Mouse (Mus musculus) erythroblast, embryonic 14.5 days (primary cell): ENCODE measurements around the gene Bicra. TPM values are rescaled to one million over a fixed set of nuclear protein-coding genes. Genes with fewer than 3 reads are reported as not detected.

Experiments
- H3K27me3 ChIP-seq: 2 replicates; pipeline ENCODE4 v1.6.1; 2012; ENCODE audit warnings: inconsistent platforms; ENCODE audit not compliant: control insufficient read depth
- H3K36me3 ChIP-seq: 2 replicates; pipeline ENCODE4 v1.6.1; 2012; ENCODE audit warnings: mild to moderate bottlenecking, inconsistent platforms; ENCODE audit not compliant: control insufficient read depth
- H3K4me1 ChIP-seq: 2 replicates; pipeline ENCODE4 v1.6.1; 2012; ENCODE audit warnings: inconsistent platforms; ENCODE audit not compliant: control insufficient read depth
- H3K4me3 ChIP-seq: replicated peaks from 2 replicates; pipeline ENCODE3; 2012; ENCODE audit warnings: moderate library complexity, mild to moderate bottlenecking, inconsistent platforms
- H3K9me3 ChIP-seq: 2 replicates; pipeline ENCODE4 v1.6.1; 2012; ENCODE audit warnings: low read length, inconsistent platforms, mixed read lengths; ENCODE audit not compliant: control insufficient read depth
- GATA1 ChIP-seq: IDR thresholded peaks from 2 replicates; pipeline ENCODE4 v1.6.1; 2012; ENCODE audit warnings: low read length, inconsistent platforms, mixed read lengths
- TAL1 ChIP-seq: IDR thresholded peaks from 3 replicates; pipeline ENCODE4 v1.6.1; 2012; ENCODE audit warnings: low read length, inconsistent platforms, mixed read lengths
- polyA plus RNA-seq: library from polyadenylated mRNA; stranded (reverse); fragments of >175 nt; gene quantifications from 2 replicates; pipeline ENCODE4 v1.2.3, GENCODE M21; 2012

The Bicra gene
- polyA plus RNA-seq, 1 experiment = 2.1 TPM

DNA sequence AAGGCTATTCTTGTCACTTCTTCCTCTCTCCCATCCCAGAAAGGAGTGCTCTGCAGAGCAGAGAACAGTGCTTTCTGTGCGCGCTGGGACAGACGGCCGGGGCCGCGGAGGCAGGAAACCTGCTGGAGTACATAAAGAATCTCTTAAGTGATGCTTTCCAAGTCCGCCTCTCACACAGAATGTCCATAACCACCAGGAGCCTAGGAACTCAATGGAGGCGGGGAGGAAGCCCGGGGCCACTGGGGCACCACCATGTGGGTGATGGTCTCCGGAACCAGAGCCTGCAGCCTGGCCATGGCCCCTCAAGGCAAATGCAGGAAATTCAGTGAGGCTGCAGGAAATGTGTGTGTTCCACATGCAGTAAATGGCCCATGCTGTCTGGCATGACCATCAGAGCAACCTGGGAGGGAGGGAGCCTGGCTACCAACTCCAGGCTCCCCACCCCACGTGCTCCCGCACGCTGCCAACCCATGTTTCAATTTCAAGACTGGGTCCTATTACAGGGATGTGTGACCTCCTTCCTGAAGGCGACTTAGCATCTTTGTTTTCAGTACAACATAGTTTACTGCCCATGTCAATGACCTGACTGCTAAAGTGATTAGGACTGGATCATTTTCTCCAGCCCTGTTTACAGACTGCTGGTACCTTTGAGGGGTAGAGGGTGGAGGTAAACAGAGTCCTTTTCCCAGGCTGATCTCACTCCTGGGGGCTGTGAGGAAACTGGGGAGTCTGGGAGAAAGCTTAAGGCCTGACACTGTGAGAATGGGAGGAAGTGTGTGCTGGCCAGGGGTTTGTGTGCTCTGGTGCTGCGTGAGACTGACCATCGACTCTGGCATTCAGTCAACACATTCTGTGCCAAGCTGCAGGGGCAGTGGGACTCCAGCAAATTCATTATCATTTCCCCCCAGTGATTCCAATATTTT is 114.0 kb downstream of the Bicra start:
- peaks cover 7% of the 10 kb centered on the region for H3K4me1 ChIP-seq
- H3K36me3 ChIP-seq = peaks cover 27% of the 10 kb centered on the region
- H3K4me3 ChIP-seq = no peak overlapping the region
- H3K27me3 ChIP-seq = peaks cover 9% of the 10 kb centered on the region
- no peaks in the 10 kb centered on the region for H3K9me3 ChIP-seq
- TF ChIP-seq TAL1 (no peak), GATA1 (no peak)

DNA sequence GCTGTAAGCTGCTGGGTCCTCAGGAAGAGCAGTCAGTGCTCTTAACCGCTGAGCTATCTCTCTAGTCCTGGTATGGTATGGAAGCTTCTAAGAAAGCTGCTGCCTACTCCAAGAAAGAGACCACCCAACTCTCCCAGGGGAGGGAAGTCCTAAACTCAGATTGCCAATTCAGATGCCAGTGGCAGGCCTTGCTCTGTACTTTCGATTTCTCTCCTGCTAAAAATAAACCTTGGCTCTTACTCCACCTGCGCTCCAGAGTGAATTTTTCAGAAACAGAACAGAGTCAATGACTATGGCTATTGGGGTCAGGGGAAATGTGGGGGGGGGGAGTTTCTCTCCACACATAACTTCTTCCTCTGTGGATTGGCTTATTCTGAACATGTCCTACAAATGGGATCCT is 116.1 kb downstream of the Bicra start:
- H3K27me3 ChIP-seq = peaks cover 9% of the 10 kb centered on the region
- peaks cover 10% of the 10 kb centered on the region for H3K4me1 ChIP-seq
- H3K9me3 ChIP-seq = no peaks in the 10 kb centered on the region
- peaks cover 6% of the 10 kb centered on the region for H3K36me3 ChIP-seq
- no peak overlapping the region for H3K4me3 ChIP-seq
- TF ChIP-seq GATA1 = no peak
- no peak for TF ChIP-seq TAL1

DNA sequence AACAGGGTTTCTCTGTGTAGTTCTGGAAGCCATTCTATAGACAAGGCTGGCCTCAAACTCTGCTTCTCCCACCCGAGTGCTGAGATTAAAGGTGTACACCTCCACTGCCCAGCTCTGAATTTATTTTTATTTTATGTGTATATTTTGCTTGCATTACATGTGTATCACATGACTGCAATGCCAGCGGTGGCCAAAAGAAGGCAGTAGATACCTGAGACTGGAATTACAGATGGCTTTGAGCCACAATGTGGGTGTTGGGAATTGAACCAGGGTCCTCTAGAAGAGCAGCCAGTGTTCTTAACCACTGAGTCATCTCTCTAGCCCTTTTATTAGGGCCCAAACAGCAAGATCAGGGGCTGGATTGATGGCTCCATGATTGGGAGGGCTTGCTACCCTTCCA is 117.2 kb downstream of the Bicra start:
- no peaks in the 10 kb centered on the region for H3K9me3 ChIP-seq
- peaks cover 10% of the 10 kb centered on the region for H3K4me1 ChIP-seq
- H3K27me3 ChIP-seq = peaks cover 9% of the 10 kb centered on the region
- no peak overlapping the region for H3K4me3 ChIP-seq
- no peaks in the 10 kb centered on the region; the same call in 1 of the 2 replicates for H3K36me3 ChIP-seq
- TF ChIP-seq TAL1 (no peak), GATA1 (no peak)

DNA sequence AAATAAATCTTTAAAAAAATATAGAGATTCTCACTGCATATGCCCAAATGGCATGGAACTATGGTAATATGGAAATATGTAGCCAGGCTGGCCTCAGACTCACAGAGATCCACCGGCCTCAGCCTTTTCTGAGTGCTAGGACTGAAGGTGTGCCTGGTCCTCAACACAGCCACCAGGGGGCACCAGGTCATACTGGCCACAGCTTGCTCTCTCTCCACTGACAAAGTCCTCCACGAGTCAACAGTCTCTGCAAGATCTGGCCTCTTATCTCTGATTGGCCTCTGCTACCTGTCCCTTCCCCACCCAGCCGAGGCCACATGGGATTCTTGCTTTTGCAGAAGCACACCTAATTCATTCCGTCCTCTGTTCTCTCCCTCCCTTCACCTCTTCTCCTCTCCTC is 117.8 kb downstream of the Bicra start:
- peaks cover 10% of the 10 kb centered on the region for H3K4me1 ChIP-seq
- no peak overlapping the region for H3K4me3 ChIP-seq
- no peaks in the 10 kb centered on the region for H3K9me3 ChIP-seq
- H3K27me3 ChIP-seq = peaks cover 9% of the 10 kb centered on the region
- no peak for TF ChIP-seq TAL1
- TF ChIP-seq GATA1 = no peak
- H3K36me3 ChIP-seq = no peaks in the 10 kb centered on the region; the same call in 1 of the 2 replicates

GRCm38 (mm10) chr7:15922220-15922773 is 125.4 kb downstream of the Bicra start, which contains the start of gene Selenow:
Gene Selenow, minus strand, starts transcription at chr7:15922402.
- TF ChIP-seq GATA1 = no peak
- TF ChIP-seq TAL1 = no peak
- Histone ChIP-seq H3K27me3 (no peaks in the 10 kb centered on the region), H3K4me3 (peak within 1 kb of the TSS; percentile 77), H3K9me3 (no peaks in the 10 kb centered on the region), H3K4me1 (peaks cover 50% of the 10 kb centered on the region), H3K36me3 (peaks cover 30% of the 10 kb centered on the region)

GRCm38 (mm10) chr7:15921796-15922195 is 125.9 kb downstream of the Bicra start:
- TF ChIP-seq TAL1 (no peak), GATA1 (no peak)
- Histone ChIP-seq H3K4me3 (peak overlapping the region; percentile 77), H3K36me3 (peaks cover 35% of the 10 kb centered on the region), H3K27me3 (no peaks in the 10 kb centered on the region), H3K9me3 (no peaks in the 10 kb centered on the region), H3K4me1 (peaks cover 51% of the 10 kb centered on the region)

Other genes with a start within 250 kb of the Bicra start
- gene Obox6, start 208.2 kb downstream of the Bicra start, polyA plus RNA-seq = not detected in 2 replicates
- gene Crx, start 168.0 kb downstream of the Bicra start, polyA plus RNA-seq = not detected in 2 replicates
- gene Crxos, start 165.3 kb downstream of the Bicra start, polyA plus RNA-seq = 0.03 TPM in 1 of 2 replicates, not detected in the other
- 194 and 206 TPM in 2 replicates for gene Selenow, start 125.5 kb downstream of the Bicra start, polyA plus RNA-seq
- gene Nop53, start 101.8 kb downstream of the Bicra start, polyA plus RNA-seq = 50.4 and 62.3 TPM in 2 replicates
- 0.09 and 0.13 TPM in 2 replicates for gene Ehd2, start 80.4 kb downstream of the Bicra start, polyA plus RNA-seq
- 0.01 TPM in 1 of 2 replicates, not detected in the other for gene Zfp541, start 13.9 kb upstream of the Bicra start, polyA plus RNA-seq
- 42.0 and 85.6 TPM in 2 replicates for gene Napa, start 50.5 kb upstream of the Bicra start, polyA plus RNA-seq
- 1.3 and 2.1 TPM in 2 replicates for gene Kptn, start 72.0 kb upstream of the Bicra start, polyA plus RNA-seq
- not detected in 2 replicates for gene Slc8a2, start 81.9 kb upstream of the Bicra start, polyA plus RNA-seq
- gene Meis3, start 127.2 kb upstream of the Bicra start, polyA plus RNA-seq = 0.07 TPM in 1 of 2 replicates, not detected in the other
- 1.7 and 2.0 TPM in 2 replicates for gene Dhx34, start 174.1 kb upstream of the Bicra start, polyA plus RNA-seq
- gene C5ar2, start 196.2 kb upstream of the Bicra start, polyA plus RNA-seq = 0.02 and 0.04 TPM in 2 replicates
- 0.02 TPM in 1 of 2 replicates, not detected in the other for gene C5ar1, start 211.6 kb upstream of the Bicra start, polyA plus RNA-seq
- 7.8 and 7.9 TPM in 2 replicates for gene Inafm1, start 225.7 kb upstream of the Bicra start, polyA plus RNA-seq
- gene Ccdc9, start 238.9 kb upstream of the Bicra start, polyA plus RNA-seq = 6.3 and 7.0 TPM in 2 replicates